Mouse (Mus musculus) forebrain, postnatal 0 days (tissue): ENCODE measurements around the gene Cavin4. TPM values are rescaled to one million over a fixed set of nuclear protein-coding genes. Genes with fewer than 3 reads are reported as not detected.
A peak's percentile ranks its signal among the peaks of the same experiment; 100 is the strongest.

Experiments used
- ATAC-seq: fragments of 200-750 bp; cut with Nextera tagmentation; 2 replicates; pipeline ENCODE4 v1.8.0; 2017; ENCODE audit warnings: mild to moderate bottlenecking, moderate library complexity
- DNase-seq: peaks from one replicate; pipeline ENCODE4 v3.0.0-alpha.2; 2015
- H3K27ac ChIP-seq: fragments of 300-500 bp; sonication (generic); 2 replicates; pipeline ENCODE4 v1.5.1; 2014; ENCODE audit warnings: low read depth, mild to moderate bottlenecking, antibody characterized with exemption, low read length, moderate library complexity, mixed read lengths
- H3K27me3 ChIP-seq: fragments of 300-500 bp; sonication (generic); 2 replicates; pipeline ENCODE4 v1.6.1; 2014; ENCODE audit warnings: mild to moderate bottlenecking, low read length, mixed read lengths; ENCODE audit not compliant: insufficient read depth
- H3K36me3 ChIP-seq: fragments of 300-500 bp; sonication (generic); 2 replicates; pipeline ENCODE4 v1.6.1; 2014; ENCODE audit warnings: mild to moderate bottlenecking, moderate library complexity; ENCODE audit not compliant: insufficient read depth
- H3K4me1 ChIP-seq: fragments of 300-500 bp; sonication (generic); 2 replicates; pipeline ENCODE4 v1.6.1; 2014; ENCODE audit warnings: antibody characterized with exemption; ENCODE audit not compliant: insufficient read depth
- H3K4me2 ChIP-seq: fragments of 300-500 bp; sonication (generic); 2 replicates; pipeline ENCODE4 v1.6.1; 2014; ENCODE audit warnings: low read depth, mild to moderate bottlenecking, moderate library complexity
- H3K4me3 ChIP-seq: fragments of 300-500 bp; sonication (generic); 2 replicates; pipeline ENCODE4 v1.5.1; 2014; ENCODE audit warnings: low read depth, low read length, mixed read lengths
- H3K9ac ChIP-seq: fragments of 300-500 bp; sonication (generic); 2 replicates; pipeline ENCODE4 v1.6.1; 2014; ENCODE audit warnings: mild to moderate bottlenecking
- H3K9me3 ChIP-seq: fragments of 300-500 bp; sonication (generic); 2 replicates; pipeline ENCODE4 v1.6.1; 2016; ENCODE audit warnings: low read length
- CTCF ChIP-seq: sonication (generic); IDR thresholded peaks from 2 replicates; pipeline ENCODE4 v1.5.1; 2016; ENCODE audit warnings: antibody characterized with exemption, control low read depth, low read depth
- WGBS: fragments of 180-500 bp; shearing (Covaris S2); extraction: QIAGEN DNeasy Blood & Tissue Kit; methylation state at CpG from one replicate; pipeline ENCODE4 v1.1.7; 2014; 5-methylcytosine and 5-hydroxymethylcytosine counted together
- polyA plus RNA-seq: library from polyadenylated mRNA; unstranded; fragments of >200 nt; fragmentation: Nextera tagmentation; extraction: Ambion mirVana; gene quantifications from 2 replicates; pipeline ENCODE4 v1.2.1, GENCODE M21; 2015
- total RNA-seq: library from RNA; depleted of rRNA; stranded (reverse); fragments of >200 nt; gene quantifications from 2 replicates; pipeline ENCODE4 v1.2.3, GENCODE M21; 2014

Gene Cavin4
- total and polyA plus RNA-seq, 2 experiments from 2014 or later = 1.4 to 2.1 TPM

GRCm38 (mm10) chr4:48625836-48626235 is 37.5 kb upstream of the Cavin4 start:
- no peaks in the 10 kb centered on the region; the same call in 1 of the 2 replicates for H3K4me1 ChIP-seq
- no peak overlapping the region for H3K4me2 ChIP-seq
- DNase-seq (no peak), ATAC-seq (0 out of 2 replicates have a peak, but pooled peaks have one; percentile 1)
- H3K9ac ChIP-seq = no peak overlapping the region
- H3K4me3 ChIP-seq = no peak overlapping the region
- H3K9me3 ChIP-seq = no peaks in the 10 kb centered on the region
- H3K36me3 ChIP-seq = peaks cover 17% of the 10 kb centered on the region; the same call in 1 of the 2 replicates
- H3K27ac ChIP-seq = no peak overlapping the region
- H3K27me3 ChIP-seq = no peaks in the 10 kb centered on the region
- WGBS = 72% methylated on average over 9 of the region's 9 CpGs
- no peak for TF ChIP-seq CTCF

GRCm38 (mm10) chr4:48629445-48629844 is 33.9 kb upstream of the Cavin4 start:
- no peaks in the 10 kb centered on the region; the same call in 1 of the 2 replicates for H3K4me1 ChIP-seq

GRCm38 (mm10) chr4:48633529-48633928 is 29.8 kb upstream of the Cavin4 start:
- Histone ChIP-seq H3K4me3 (no peak overlapping the region), H3K9ac (no peak overlapping the region), H3K4me2 (no peak overlapping the region), H3K27ac (no peak overlapping the region), H3K4me1 (no peaks in the 10 kb centered on the region), H3K27me3 (no peaks in the 10 kb centered on the region), H3K9me3 (no peaks in the 10 kb centered on the region), H3K36me3 (peaks cover 4% of the 10 kb centered on the region)
- ATAC-seq (no peak), DNase-seq (no peak)
- WGBS = 85% methylated on average over 6 of the region's 6 CpGs
- no peak for TF ChIP-seq CTCF

More at GRCm38 (mm10) chr4:48629445-48629844, 33.9 kb upstream of the Cavin4 start:
- 42% methylated on average over 13 of the region's 13 CpGs for WGBS
- Histone ChIP-seq H3K36me3 (peaks cover 7% of the 10 kb centered on the region), H3K27me3 (no peaks in the 10 kb centered on the region), H3K4me3 (no peak overlapping the region), H3K9me3 (no peaks in the 10 kb centered on the region), H3K4me2 (peak overlapping the region; percentile 8; the same call in 1 of the 2 replicates), H3K9ac (no peak overlapping the region), H3K27ac (no peak overlapping the region)
- TF ChIP-seq CTCF = no peak
- ATAC-seq = peak; percentile 83
- DNase-seq = peak; percentile 68

- ATAC-seq = no peak
- H3K9me3 ChIP-seq = no peaks in the 10 kb centered on the region
- H3K4me1 ChIP-seq = no peaks in the 10 kb centered on the region
- no peak overlapping the region for H3K4me3 ChIP-seq
- H3K9ac ChIP-seq = no peak overlapping the region
- no peak overlapping the region for H3K4me2 ChIP-seq
- H3K27me3 ChIP-seq = no peaks in the 10 kb centered on the region
- peak; percentile 52 for TF ChIP-seq CTCF
- no peak for DNase-seq
- no peak overlapping the region for H3K27ac ChIP-seq
- WGBS = 74% methylated on average over 2 of the region's 2 CpGs
- peaks cover 9% of the 10 kb centered on the region for H3K36me3 ChIP-seq
Observed at GRCm38 (mm10) chr4:48634058-48634457, 29.3 kb upstream of the Cavin4 start.

GRCm38 (mm10) chr4:48636831-48637230 is 26.5 kb upstream of the Cavin4 start:
- Histone ChIP-seq H3K9ac (no peak overlapping the region), H3K4me2 (no peak overlapping the region), H3K9me3 (no peaks in the 10 kb centered on the region), H3K4me1 (no peaks in the 10 kb centered on the region), H3K36me3 (peaks cover 19% of the 10 kb centered on the region), H3K27me3 (no peaks in the 10 kb centered on the region), H3K27ac (no peak overlapping the region), H3K4me3 (no peak overlapping the region)
- no peak for DNase-seq
- no peak for TF ChIP-seq CTCF
- no peak for ATAC-seq
- 95% methylated on average over 13 of the region's 13 CpGs for WGBS

- TF ChIP-seq CTCF = no peak
- H3K27me3 ChIP-seq = no peaks in the 10 kb centered on the region
- H3K4me1 ChIP-seq = no peaks in the 10 kb centered on the region
- H3K36me3 ChIP-seq = peaks cover 24% of the 10 kb centered on the region
- WGBS = 76% methylated on average over 10 of the region's 10 CpGs
- no peaks in the 10 kb centered on the region for H3K9me3 ChIP-seq
- no peak overlapping the region for H3K4me2 ChIP-seq
- no peak overlapping the region for H3K27ac ChIP-seq
- H3K4me3 ChIP-seq = no peak overlapping the region
- H3K9ac ChIP-seq = no peak overlapping the region
- DNase-seq (no peak), ATAC-seq (no peak)
Observed at GRCm38 (mm10) chr4:48638132-48638531, 25.2 kb upstream of the Cavin4 start.

GRCm38 (mm10) chr4:48639503-48639902 is 23.8 kb upstream of the Cavin4 start:
- TF ChIP-seq CTCF = no peak
- H3K9me3 ChIP-seq = no peaks in the 10 kb centered on the region
- no peaks in the 10 kb centered on the region for H3K27me3 ChIP-seq
- H3K36me3 ChIP-seq = peaks cover 26% of the 10 kb centered on the region
- 93% methylated on average over 17 of the region's 17 CpGs for WGBS
- no peak overlapping the region for H3K27ac ChIP-seq
- no peaks in the 10 kb centered on the region for H3K4me1 ChIP-seq
- no peak overlapping the region for H3K9ac ChIP-seq
- H3K4me2 ChIP-seq = no peak overlapping the region
- DNase-seq (no peak), ATAC-seq (no peak)
- no peak overlapping the region for H3K4me3 ChIP-seq
